Mouse (Mus musculus) forebrain, embryonic 14.5 days (tissue): ENCODE measurements around the gene Atp6v1c2. TPM values are rescaled to one million over a fixed set of nuclear protein-coding genes. Genes with fewer than 3 reads are reported as not detected.
A peak's percentile ranks its signal among the peaks of the same experiment; 100 is the strongest.

Experiments used
- ATAC-seq: fragments of 200-750 bp; cut with Nextera tagmentation; 2 replicates; pipeline ENCODE4 v1.8.0; 2017; ENCODE audit warnings: mild to moderate bottlenecking, moderate library complexity
- DNase-seq: peaks from one replicate; pipeline ENCODE4 v3.0.0-alpha.2; 2015; ENCODE audit warnings: low spot score
- H3K27ac ChIP-seq: fragments of 300-500 bp; sonication (generic); 2 replicates; pipeline ENCODE4 v1.5.1; 2014; ENCODE audit warnings: low read depth, mild to moderate bottlenecking, control low read depth, low read length, moderate library complexity
- H3K27me3 ChIP-seq: fragments of 300-500 bp; sonication (generic); replicated peaks from 2 replicates; pipeline ENCODE4 v1.6.1; 2014; ENCODE audit warnings: low read length, control low read depth, mixed read lengths; ENCODE audit not compliant: control insufficient read depth, insufficient read depth
- H3K36me3 ChIP-seq: fragments of 300-500 bp; sonication (generic); 2 replicates; pipeline ENCODE4 v1.6.1; 2014; ENCODE audit warnings: low read length, control low read depth; ENCODE audit not compliant: control insufficient read depth, insufficient read depth
- H3K4me1 ChIP-seq: fragments of 300-500 bp; sonication (generic); 2 replicates; pipeline ENCODE4 v1.6.1; 2014; ENCODE audit warnings: antibody characterized with exemption, low read length, control low read depth; ENCODE audit not compliant: control insufficient read depth, insufficient read depth
- H3K4me2 ChIP-seq: fragments of 300-500 bp; sonication (generic); 2 replicates; pipeline ENCODE4 v1.6.1; 2014; ENCODE audit warnings: mild to moderate bottlenecking, control low read depth, low read length
- H3K4me3 ChIP-seq: fragments of 300-500 bp; sonication (generic); 2 replicates; pipeline ENCODE4 v1.5.1; 2014; ENCODE audit warnings: low read depth, low read length, control low read depth
- H3K9ac ChIP-seq: fragments of 300-500 bp; sonication (generic); 2 replicates; pipeline ENCODE4 v1.6.1; 2014; ENCODE audit warnings: mild to moderate bottlenecking, low read length, control low read depth, moderate library complexity
- H3K9me3 ChIP-seq: fragments of 300-500 bp; sonication (generic); replicated peaks from 2 replicates; pipeline ENCODE4 v1.6.1; 2016; ENCODE audit warnings: low read length, control low read depth, mixed read lengths; ENCODE audit not compliant: control insufficient read depth
- WGBS: fragments of 180-500 bp; shearing (Covaris S2); extraction: QIAGEN DNeasy Blood & Tissue Kit; methylation state at CpG from one replicate; pipeline ENCODE4 v1.1.7; 2014; 5-methylcytosine and 5-hydroxymethylcytosine counted together
- polyA plus RNA-seq: library from polyadenylated mRNA; unstranded; fragments of >200 nt; fragmentation: Nextera tagmentation; extraction: Ambion mirVana; gene quantifications from 2 replicates; pipeline ENCODE4 v1.2.1, GENCODE M21; 2014

The Atp6v1c2 gene
- 0.20 and 0.32 TPM in 2 replicates for polyA plus RNA-seq

- Histone ChIP-seq H3K4me1 (no peaks in the 10 kb centered on the region), H3K27me3 (peaks cover 7% of the 10 kb centered on the region; the same call in 1 of the 2 replicates), H3K4me3 (no peak within 1 kb of the TSS), H3K27ac (no peak within 1 kb of the TSS), H3K36me3 (no peaks in the 10 kb centered on the region), H3K9ac (no peak within 1 kb of the TSS), H3K4me2 (no peak within 1 kb of the TSS), H3K9me3 (no peaks in the 10 kb centered on the region)
- DNase-seq = no peak
- 79% methylated on average over 3 of the region's 3 CpGs for WGBS
- ATAC-seq = no peak
These were observed at the start of gene Atp6v1c2 for GRCm38 (mm10) chr12:17329259-17329658. Gene Atp6v1c2, minus strand, starts transcription at chr12:17329359.

- WGBS = 84% methylated on average over 6 of the region's 6 CpGs
- no peaks in the 10 kb centered on the region for H3K27me3 ChIP-seq
- no peak overlapping the region for H3K9ac ChIP-seq
- peaks cover 77% of the 10 kb centered on the region for H3K36me3 ChIP-seq
- H3K4me3 ChIP-seq = no peak overlapping the region
- no peak for ATAC-seq
- H3K9me3 ChIP-seq = no peaks in the 10 kb centered on the region
- no peak overlapping the region for H3K4me2 ChIP-seq
- DNase-seq = no peak
- H3K27ac ChIP-seq = no peak overlapping the region
- H3K4me1 ChIP-seq = no peaks in the 10 kb centered on the region
These were observed 47.4 kb upstream of the Atp6v1c2 start for GRCm38 (mm10) chr12:17376521-17376920.

GRCm38 (mm10) chr12:17375243-17375642 is 46.1 kb upstream of the Atp6v1c2 start:
- Histone ChIP-seq H3K4me1 (no peaks in the 10 kb centered on the region), H3K27ac (no peak overlapping the region), H3K4me2 (no peak overlapping the region), H3K9ac (no peak overlapping the region), H3K9me3 (no peaks in the 10 kb centered on the region), H3K27me3 (no peaks in the 10 kb centered on the region), H3K36me3 (peaks cover 75% of the 10 kb centered on the region), H3K4me3 (no peak overlapping the region)
- DNase-seq = no peak
- ATAC-seq = no peak
- WGBS = 94% methylated on average over 4 of the region's 4 CpGs

- WGBS = 99% methylated on average over 5 of the region's 5 CpGs
- no peak overlapping the region for H3K9ac ChIP-seq
These were observed 44.4 kb upstream of the Atp6v1c2 start for GRCm38 (mm10) chr12:17373470-17373975.

GRCm38 (mm10) chr12:17372696-17373095 is 43.5 kb upstream of the Atp6v1c2 start:
- Histone ChIP-seq H3K4me2 (no peak overlapping the region), H3K4me1 (no peaks in the 10 kb centered on the region), H3K4me3 (no peak overlapping the region), H3K9ac (no peak overlapping the region), H3K9me3 (no peaks in the 10 kb centered on the region), H3K36me3 (peaks cover 71% of the 10 kb centered on the region), H3K27me3 (no peaks in the 10 kb centered on the region), H3K27ac (no peak overlapping the region)
- no peak for DNase-seq
- no peak for ATAC-seq
- WGBS = 83% methylated on average over 3 of the region's 3 CpGs

More at GRCm38 (mm10) chr12:17373470-17373975, 44.4 kb upstream of the Atp6v1c2 start:
- H3K27ac ChIP-seq = no peak overlapping the region
- H3K9me3 ChIP-seq = no peaks in the 10 kb centered on the region
- H3K36me3 ChIP-seq = peaks cover 73% of the 10 kb centered on the region
- ATAC-seq (no peak), DNase-seq (no peak)
- H3K4me3 ChIP-seq = no peak overlapping the region
- no peak overlapping the region for H3K4me2 ChIP-seq
- H3K27me3 ChIP-seq = no peaks in the 10 kb centered on the region
- no peaks in the 10 kb centered on the region for H3K4me1 ChIP-seq

- H3K27ac ChIP-seq = no peak overlapping the region
- no peak overlapping the region for H3K4me3 ChIP-seq
- H3K27me3 ChIP-seq = no peaks in the 10 kb centered on the region
- WGBS = 92% methylated on average over 8 of the region's 8 CpGs
- H3K9me3 ChIP-seq = no peaks in the 10 kb centered on the region
- no peak overlapping the region for H3K4me2 ChIP-seq
- no peaks in the 10 kb centered on the region for H3K4me1 ChIP-seq
- no peak overlapping the region for H3K9ac ChIP-seq
- DNase-seq (no peak), ATAC-seq (no peak)
- peaks cover 61% of the 10 kb centered on the region for H3K36me3 ChIP-seq
These were observed 42.6 kb upstream of the Atp6v1c2 start for GRCm38 (mm10) chr12:17371589-17372235.

- ATAC-seq (no peak), DNase-seq (no peak)
- Histone ChIP-seq H3K9me3 (no peaks in the 10 kb centered on the region), H3K4me2 (no peak overlapping the region), H3K4me1 (no peaks in the 10 kb centered on the region), H3K27me3 (no peaks in the 10 kb centered on the region), H3K27ac (no peak overlapping the region), H3K36me3 (peaks cover 63% of the 10 kb centered on the region), H3K9ac (no peak overlapping the region), H3K4me3 (no peak overlapping the region)
- 91% methylated on average over 7 of the region's 7 CpGs for WGBS
These were observed 40.6 kb upstream of the Atp6v1c2 start for GRCm38 (mm10) chr12:17369551-17370325.

- Histone ChIP-seq H3K4me2 (no peak overlapping the region), H3K4me3 (no peak overlapping the region), H3K4me1 (no peaks in the 10 kb centered on the region), H3K27me3 (no peaks in the 10 kb centered on the region), H3K36me3 (peaks cover 62% of the 10 kb centered on the region), H3K9me3 (no peaks in the 10 kb centered on the region), H3K27ac (no peak overlapping the region), H3K9ac (no peak overlapping the region)
- DNase-seq (no peak), ATAC-seq (no peak)
- WGBS = 100% methylated on average over 3 of the region's 3 CpGs
These were observed 40.0 kb upstream of the Atp6v1c2 start for GRCm38 (mm10) chr12:17369111-17369510.

- peaks cover 65% of the 10 kb centered on the region for H3K36me3 ChIP-seq
- peak overlapping the region; percentile 27; the same call in 1 of the 2 replicates for H3K27ac ChIP-seq
- no peak overlapping the region for H3K4me2 ChIP-seq
- no peak overlapping the region for H3K4me3 ChIP-seq
- no peaks in the 10 kb centered on the region for H3K27me3 ChIP-seq
- ATAC-seq (peak; percentile 82; the same call in 1 of the 2 replicates), DNase-seq (peak; percentile 50)
- H3K4me1 ChIP-seq = no peaks in the 10 kb centered on the region
- H3K9me3 ChIP-seq = no peaks in the 10 kb centered on the region
- WGBS = 73% methylated on average over 5 of the region's 5 CpGs
- no peak overlapping the region for H3K9ac ChIP-seq
These were observed 37.8 kb upstream of the Atp6v1c2 start for GRCm38 (mm10) chr12:17366981-17367380.
